Mouse (Mus musculus) stomach, postnatal 0 days (tissue): Measurements from ENCODE around the gene Myf5.

Source experiments
- CTCF ChIP-seq: IDR thresholded peaks from 2 replicates; pipeline ENCODE4 v1.5.1; 2016; ENCODE audit warnings: antibody characterized with exemption, low read depth, mild to moderate bottlenecking, moderate library complexity
- EP300 ChIP-seq: optimal IDR thresholded peaks from 2 replicates; pipeline ENCODE3; 2016; ENCODE audit warnings: antibody characterized with exemption

DNA sequence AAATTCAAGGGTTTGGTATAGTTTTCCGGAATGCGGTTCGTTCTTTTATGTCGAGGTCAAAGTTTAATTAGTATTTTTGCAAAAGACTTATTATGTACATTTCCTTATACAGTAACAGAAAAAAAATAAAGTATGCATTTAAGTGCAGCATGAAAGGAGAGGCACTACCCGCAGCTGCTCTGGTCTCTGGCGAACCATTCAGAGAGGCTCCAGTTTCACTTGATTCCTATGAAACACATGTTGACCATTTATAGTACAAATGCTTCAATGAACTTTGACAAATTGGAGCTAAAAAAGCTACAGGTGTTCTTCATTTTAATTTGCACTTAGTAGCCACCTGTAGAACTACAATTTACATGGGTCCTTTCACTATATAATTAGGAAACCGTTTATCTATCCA lies 28.8 kb upstream of the Myf5 start:
- no peak for TF ChIP-seq CTCF
- TF ChIP-seq EP300, result no peak
